Mouse (Mus musculus): ENCODE measurements at regions not wholly inside any gene's neighbourhood (a gene's known extent, or its start where the extent isn't known, plus 50 kb on each side); places are given as distances from the start of the nearest gene placed in this dataset.
"Not testable (repeated sequence)": the region's sequence is repeated elsewhere in the genome, so short reads cannot be mapped to it uniquely, and the experiment has no call there.

DNA sequence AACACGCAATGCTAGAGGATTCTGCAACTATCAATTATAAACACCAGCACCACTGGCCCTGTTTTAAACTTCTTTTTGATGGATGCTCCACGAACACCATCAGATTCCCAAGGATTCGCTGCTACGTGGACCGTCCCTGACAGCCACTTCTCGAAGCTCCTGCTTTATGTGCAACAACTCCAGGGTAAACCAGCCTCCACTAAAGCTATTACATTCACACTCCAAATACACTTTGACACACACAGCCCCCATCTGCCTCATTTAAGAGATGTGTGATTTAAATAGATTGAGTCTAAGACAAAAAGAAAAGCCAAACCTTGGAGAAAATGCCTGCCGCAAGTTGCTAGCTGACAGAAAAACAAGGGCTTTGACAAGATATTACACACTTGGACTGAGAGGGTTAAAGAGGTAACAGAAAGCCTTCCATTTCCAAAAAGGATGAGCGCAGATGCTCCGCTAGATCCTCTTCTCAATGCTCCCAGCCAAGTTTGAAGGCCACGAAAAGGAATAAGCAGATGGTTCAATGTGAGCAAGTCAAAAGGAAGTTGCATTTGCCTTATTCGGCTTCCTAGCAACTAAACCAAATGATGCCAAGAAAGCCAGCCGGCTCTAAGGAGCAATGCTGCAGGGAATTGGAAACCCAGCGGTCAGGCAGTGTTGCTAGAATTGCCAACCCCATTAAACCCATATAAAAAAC lies 54.0 kb upstream of the Cnep1r1 start:
- DNase-seq = no peak

DNA sequence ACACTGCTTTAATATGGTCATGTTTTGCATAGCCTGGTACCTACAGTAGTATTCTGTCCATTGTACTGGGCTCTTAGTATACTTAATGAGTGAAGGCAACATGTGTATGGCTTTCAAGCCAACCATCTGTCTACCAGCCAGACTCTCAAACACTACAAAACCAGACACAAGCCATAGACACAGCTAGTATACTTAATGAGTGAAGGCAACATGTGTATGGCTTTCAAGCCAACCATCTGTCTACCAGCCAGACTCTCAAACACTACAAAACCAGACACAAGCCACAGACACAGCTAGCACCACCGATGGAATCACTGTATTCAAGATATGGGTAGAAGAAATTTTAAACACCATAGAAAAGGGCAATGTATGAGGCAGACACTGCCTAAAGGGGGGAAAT lies 59.5 kb upstream of the Cnep1r1 start:
- DNase-seq = not testable (repeated sequence)

DNA sequence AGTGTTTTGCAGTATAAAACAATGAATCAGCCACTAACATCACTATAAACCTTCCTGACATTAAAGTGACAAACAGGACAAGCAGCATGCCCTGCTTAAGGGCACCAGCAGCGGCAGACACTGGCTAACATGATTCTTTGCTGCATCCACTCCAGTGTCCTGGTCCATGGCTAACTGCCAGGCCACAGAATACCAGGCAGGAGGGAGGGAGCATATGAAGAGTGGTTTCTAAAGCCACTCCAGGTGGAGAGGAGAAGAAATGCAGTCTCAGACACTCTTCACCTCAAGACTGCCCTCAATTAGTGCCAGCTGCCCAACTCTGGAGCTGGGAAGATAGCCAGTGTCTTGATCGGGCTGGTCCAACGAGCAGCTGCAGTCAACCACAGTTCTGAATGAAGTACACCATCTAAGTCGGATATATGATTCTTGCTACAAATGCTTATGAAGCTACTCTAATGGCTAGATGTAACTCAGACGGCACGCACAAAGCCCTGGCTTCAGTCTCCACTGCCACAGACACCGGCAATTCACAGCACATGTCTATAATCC lies 60.8 kb upstream of the Cnep1r1 start:
- no peak for DNase-seq

DNA sequence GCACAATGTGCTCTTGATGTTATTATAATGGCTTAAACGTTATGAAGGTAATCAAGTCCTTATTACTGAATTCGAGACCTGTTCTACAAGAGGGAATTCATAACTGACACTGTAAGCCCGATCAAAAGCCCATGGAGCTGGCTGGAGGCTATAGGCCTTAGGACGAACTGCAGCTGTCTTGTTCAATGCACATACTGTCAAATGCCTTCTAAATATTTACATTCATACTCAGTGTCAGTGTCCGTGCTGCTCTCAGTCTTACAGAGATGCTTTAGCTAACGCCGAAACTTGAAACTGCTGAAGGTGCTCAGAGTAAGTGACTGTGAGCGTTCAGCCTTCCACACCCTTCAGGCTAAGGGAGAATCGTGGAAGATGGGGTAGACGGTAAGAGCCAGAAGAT lies 67.9 kb upstream of the Cnep1r1 start:
- DNase-seq = no peak

DNA sequence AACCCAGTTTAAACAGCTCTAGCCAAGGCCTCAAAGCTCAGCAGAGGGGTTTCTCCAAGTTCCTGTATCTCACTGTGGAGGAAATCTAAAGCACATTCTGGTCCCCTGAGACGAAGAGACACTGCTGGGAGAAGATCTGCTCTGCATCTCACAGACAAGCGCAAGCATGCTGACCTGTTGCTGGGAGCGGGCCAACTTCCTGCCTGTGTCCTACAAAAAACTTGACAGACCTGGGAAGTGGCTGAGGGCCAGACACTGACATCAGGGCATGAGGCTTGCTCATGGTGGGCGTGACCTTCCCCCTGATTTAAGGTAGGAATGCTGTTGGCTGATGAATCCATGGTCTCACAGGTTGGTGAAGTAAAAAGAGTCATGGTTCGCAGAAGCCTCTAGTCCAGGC lies 69.5 kb upstream of the Cnep1r1 start:
- DNase-seq = no peak

DNA sequence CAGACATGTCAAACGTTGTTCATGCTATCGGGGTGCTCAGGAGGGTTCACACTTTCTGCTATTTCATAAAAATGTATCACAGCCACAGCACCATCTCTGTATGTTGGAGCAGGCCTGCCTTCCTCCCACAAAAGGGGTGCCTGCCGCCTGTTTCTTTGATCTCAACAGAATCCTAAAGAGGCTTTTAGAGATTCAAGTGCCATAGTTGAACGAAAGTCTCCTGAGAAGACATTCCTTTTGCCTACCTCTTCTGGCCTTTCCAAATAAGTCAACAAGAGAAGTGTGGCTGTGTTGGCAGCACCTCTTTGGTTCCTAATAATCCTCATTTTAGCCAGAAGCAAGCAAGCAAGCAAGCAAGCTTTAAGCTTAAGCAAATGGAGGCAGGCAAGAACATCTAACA lies 72.6 kb upstream of the Cnep1r1 start:
- no peak for DNase-seq

DNA sequence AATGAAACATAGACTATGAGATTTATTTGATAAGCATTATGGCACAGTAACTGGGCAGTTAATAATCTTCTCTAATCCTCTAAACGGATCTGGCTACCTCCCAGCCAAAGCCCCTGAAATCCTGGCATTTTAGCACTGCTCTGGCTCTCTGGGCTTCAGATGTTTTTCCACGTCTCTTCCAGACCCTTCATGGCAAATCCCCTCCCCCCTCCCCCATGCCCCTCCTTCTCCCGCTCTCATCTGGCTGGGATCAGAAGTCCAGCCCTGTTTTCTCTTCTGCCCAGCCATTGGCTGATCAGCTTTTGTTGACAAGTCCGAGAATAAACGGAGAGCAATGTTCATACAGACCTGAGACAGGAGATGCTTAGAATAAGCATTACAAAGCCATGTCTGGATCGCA lies 79.3 kb upstream of the Cnep1r1 start:
- no peak for DNase-seq

DNA sequence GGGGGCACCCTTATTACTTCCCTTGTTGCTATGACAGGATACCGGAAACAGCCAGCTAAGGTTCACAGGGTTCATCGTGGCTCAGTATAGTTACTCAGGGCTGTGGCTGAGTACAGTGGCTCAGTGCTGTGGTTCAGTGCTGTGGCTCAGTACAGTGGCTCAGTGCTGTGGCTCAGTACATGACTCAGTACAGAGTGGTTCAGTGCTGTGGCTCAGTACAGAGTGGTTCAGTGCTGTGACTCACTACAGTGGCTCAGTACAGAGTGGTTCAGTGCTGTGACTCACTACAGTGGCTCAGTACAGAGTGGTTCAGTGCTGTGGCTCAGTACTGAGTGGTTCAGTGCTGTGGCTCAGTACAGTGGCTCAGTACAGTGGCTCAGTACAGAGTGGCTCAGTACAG lies 78.6 kb upstream of the Zfp423 start:
- no peak for DNase-seq

DNA sequence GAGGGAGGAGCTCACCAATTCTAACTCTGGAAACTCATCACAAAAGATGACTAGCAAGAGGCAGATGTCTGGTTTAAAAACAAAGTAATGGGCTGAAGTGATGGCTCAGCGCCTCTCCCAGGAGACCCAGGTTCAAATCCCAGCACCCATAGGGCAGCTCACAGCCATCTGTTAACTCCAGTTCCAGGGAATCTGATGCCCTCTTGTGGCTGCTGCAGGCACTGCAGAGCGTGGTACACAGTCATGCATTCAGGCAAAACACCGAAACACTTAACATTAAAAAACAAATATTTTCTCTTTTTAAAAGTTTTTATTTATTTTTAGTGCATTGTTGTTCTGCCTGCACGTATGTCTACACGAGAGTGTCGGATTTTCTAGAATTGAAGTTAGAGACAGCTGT lies 73.7 kb upstream of the Zfp423 start:
- DNase-seq = peak; percentile 26 to 38

DNA sequence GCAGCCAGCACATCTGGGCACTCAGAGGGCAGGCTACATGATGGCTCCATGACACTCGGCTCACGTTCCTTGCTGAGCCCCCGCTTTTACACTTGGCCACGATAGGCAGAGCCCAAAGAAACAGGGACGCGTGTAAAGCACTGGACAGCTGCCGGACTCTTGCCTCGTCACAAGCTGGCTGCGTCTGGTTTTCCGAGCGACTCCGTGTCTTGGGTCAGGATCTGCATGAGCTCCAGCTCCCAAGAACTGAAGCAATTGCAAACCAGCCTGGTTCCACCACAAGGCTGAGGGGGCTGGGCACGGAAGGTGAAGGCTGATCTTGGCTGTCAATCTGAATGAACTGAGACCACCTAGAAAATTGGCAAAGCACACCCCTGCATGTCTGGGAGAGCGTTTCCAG lies 65.1 kb upstream of the Zfp423 start:
- no peak for DNase-seq

DNA sequence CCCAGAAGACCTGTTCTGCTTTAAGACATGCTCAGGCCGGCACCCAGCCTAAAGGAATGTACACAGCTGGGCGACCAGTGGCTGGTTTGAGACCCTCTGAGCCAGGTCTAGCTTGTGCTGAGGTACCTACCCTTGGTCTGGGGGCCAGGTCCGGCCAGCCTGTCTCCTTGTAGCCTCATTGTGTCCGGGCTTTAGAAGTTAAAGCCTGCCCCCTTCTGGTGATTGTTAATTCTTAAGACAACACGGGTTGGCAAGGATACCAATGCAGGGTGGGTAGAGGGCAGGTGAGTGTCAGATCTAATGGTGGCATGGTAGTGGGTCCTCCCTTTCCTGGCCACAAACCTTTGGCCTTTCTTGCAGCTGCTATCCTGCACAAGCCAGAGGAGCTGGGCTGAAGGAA lies 64.0 kb upstream of the Zfp423 start:
- DNase-seq = no peak

DNA sequence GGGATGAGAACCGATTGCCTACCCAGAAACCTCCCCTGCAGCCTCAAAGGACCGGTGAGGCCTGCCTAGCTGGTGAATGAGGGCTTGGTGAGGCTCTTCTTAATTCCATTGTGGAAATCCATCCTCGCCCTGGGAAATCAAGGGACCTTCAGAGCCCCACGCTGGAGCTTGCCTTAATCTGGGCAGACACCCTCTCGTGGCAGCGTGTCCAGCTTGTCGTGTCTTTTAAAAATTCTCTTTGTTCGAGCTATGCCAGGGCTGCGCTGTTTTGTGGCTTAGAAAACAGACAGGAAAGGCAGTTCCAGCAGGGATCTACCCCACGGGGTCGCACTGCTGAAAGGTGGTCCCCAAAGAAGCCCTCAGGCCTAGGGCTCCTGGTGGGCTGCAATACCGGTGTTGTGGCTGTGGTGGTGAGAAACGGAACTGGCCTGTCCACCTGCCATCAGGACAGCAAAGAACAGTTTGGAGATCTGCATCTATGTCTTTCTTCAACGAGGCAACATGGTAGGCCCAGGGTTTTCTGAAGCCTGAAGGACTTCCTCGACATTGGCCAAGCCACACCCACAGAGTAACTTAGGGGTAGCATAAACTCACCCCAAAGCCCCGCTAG lies 63.5 kb upstream of the Zfp423 start:
- no peak for DNase-seq

DNA sequence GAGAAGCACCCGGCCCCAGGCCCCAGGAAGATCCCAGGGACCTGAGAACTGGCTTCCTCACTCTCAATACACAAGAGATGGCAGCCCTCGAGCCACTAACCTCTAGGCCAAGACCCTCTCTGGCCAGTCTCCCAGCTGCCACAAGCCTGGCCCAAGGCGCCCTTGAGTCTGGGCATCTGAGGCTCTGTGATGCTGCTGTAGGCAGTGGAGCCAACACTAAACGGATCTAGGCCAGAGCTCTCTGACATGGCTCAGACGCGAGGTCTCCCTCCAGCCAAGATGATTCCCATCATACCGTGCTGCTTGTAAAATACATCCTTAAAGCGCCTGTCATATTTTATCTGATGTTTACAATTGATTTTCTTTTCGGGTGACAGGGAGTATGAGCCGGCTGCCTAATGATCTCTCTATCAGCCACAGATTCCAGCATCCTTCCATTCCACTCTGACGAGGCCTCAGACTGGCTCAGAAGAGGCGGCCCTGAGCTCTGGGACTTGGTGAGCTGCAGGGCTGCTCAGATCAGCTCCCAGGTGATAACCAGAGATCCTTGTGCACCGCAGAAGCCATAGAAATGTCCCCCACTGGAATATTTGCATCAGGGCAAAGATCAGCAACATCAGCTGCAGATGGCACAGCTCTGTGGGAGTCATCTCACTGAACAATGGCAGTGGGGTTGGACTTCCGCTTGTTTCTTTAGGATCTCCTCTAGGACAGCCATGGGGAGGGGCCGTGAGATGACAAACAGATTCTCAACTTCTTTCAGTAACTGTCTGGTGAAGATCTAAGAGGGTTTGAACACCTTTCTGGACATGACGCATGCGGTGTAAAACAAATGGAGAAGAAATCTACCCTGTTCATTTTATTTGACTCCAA lies 60.1 kb upstream of the Zfp423 start:
- DNase-seq = no peak

DNA sequence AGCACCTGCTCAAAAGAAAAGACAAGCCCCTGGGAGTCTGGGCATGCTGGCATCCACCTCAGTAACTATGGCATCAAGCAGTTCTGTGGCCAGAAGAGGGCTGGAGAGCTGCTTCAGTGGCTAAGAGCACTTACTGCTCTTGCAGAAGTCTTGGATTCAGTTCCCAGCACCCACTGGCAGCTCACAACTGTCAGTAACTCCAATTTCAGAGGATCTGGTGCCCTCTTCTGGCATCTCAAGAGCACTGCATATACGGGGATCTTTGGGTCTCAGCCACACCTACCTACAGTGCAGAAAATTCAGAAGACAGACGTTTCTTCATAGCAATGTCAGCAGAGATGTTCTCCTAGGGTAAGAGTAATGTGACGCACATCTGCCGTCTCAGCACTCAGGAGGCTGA lies 59.1 kb upstream of the Zfp423 start:
- no peak for DNase-seq

DNA sequence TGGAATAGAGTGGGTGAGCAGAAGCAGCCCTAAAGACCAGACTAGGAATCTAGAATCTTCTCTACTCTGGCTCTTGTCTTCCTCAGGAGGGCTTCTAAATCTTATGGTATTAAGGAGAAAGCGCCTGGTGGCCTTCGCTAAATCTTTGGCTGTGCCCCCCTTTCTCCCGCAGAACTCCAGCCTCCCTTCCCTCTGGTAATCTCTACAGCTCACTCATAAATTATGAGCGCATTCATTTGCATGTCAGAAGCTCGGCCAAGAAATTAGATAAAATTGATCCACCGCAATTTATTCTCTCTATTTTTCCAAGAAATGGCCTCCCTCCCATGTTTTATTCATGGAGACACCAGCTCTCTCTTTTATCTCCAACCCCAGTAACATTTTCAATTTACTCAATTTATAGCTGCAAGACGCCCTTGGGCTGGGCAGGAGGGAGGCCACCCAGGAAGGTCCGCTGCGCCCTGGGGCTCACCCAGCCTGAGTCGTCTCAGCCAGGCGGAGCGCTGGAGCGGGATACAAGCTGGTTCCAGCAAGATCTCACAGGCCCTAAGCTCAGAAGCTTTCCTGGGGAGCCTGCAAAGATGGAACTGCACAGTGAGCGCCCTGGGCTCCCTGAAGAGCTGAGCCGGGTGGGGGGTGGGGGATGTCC lies 52.9 kb upstream of the Zfp423 start:
- DNase-seq = no peak

DNA sequence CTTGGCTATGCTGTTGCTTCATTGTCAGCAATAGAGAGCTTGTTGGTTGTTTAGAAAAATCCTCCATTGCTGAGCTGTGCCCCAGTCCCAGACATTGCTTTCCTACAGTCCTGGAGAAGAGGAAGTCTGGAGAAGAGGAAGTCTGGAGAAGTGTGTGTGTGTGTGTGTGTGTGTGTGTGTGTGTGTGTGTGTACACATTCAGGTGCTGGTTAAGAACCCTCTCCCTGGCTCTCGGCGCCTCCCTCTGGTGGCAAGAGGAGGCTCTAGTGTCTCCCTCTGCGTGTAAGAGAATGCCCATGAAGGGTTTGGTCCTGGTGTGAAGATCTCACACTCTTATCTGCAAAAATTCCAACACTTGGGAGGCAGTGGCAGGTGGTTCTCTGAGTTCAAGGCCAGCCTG lies 51.2 kb upstream of the Zfp423 start:
- no peak for DNase-seq

DNA sequence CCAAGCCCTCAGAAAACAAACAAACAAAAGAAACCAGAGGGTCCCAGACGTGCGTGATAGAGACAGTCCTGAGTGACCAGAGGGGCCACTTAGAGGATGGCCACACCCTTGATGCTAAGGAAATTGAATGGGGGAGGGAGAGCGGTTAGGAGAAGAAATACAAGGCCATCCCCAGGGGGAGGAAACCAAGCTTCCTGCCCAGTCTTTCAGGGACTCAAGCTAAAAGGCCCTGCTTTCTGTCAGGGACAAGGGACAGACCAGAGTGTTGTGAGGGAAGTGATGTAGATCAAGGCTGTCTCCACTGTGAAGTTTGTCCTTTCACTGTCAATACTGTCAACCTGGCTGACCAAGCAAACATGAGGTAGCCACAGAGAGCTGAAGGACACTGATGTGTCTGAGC lies 50.5 kb upstream of the Zfp423 start:
- DNase-seq = no peak
